Mouse (Mus musculus) embryo, embryonic 10.5 days (tissue): ENCODE results near the gene Grik5.
"Not testable (repeated sequence)": the region's sequence is repeated elsewhere in the genome, so short reads cannot be mapped to it uniquely, and the experiment has no call there.

Source experiments
- DNase-seq: peaks from one replicate; pipeline ENCODE4 v3.0.0-alpha.2; 2015; ENCODE audit warnings: low spot score

The Grik5 gene

DNA sequence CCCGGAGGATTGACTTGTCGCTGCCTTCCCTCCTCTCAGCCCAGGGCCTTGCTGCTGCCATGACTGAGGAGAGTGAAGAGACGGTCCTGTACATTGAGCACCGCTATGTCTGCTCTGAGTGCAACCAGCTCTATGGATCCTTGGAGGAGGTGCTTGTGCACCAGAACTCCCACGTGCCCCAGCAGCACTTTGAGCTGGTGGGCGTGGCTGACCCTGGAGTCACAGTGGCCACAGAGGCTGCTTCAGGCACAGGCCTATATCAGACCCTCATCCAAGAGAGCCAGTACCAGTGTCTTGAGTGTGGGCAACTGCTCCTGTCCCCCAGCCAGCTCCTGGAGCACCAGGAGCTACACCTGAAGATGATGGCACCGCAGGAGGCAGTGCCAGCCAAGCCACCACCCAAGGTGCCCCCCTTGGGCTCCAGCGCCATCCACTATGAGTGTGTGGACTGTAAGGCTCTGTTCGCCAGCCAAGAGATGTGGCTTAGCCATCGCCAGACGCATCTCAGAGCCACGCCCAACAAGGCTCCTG lies 7.4 kb upstream of the Grik5 start:
- DNase-seq, result no peak

DNA sequence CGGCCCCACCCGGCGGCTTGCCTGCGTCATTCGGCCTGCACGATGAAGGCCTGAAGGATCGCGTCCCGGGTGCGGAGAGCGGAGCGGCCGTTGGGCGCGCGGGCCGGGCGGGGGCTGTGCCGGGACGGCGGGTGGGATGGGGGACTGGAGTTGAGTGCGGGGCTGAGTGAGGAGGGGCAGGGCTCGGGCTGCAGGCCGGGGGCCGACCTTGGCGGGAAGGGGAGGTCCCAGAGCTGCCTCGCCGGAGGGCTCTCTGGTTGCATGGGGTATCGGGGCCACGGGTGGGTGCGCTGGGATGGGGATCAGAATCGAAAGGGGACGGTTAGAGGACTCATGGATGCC lies 5.2 kb upstream of the Grik5 start:
- no peak for DNase-seq

DNA sequence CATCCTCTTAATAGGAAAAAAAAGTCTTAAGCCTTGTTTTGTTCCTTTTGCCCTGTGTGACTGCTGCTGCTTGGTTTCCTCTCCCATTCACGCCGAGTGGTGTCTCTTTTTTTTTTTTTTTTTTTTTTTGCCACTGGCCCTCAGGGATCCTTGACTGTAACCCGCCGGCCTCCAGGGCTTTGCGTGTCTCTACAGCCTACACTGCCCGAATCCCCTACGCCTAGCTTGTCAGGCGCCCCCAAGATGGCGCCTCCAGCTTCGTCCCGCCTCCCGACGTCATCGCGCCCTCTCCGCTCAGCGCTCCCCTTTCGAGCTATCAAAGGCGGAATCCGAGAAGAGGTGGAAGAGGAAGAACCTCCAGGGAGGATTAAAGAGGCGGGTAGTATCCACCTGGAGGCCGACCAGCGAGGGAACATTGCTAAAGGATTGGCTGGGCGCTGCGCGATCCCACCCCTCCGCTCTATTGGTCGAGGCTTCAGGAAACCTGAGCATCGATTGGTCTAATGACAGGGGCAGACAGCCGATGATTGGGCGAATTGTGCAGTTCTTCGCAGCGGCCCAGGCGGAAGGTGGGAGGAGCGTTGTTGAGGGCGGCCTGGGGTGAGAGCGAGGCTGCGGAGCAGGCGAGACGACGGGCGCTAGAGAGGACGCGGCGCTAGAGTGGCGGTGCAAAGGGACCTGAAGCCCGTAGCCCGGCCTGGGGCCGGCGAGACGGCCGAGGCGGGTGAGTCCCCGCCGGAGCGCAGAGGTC lies 4.7 kb upstream of the Grik5 start:
- peak; percentile 99 for DNase-seq

DNA sequence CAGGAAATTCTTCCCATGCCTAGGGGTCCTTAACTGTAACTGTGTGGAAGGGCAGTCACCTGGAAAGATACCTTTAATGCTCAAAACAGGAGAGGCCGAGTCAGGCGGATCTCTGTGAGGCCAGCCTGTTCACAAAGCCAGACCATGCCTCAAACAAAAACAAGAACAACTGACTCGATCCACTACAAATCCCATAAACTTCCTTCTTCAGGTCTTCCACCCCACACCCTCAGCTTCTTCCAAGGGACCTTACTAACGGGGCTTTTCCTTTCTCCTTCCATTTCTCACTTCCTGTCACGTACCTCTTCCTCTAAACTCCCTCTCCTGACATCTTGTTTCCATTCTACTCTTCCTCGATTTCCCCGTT lies 4.1 kb upstream of the Grik5 start:
- no peak for DNase-seq

DNA sequence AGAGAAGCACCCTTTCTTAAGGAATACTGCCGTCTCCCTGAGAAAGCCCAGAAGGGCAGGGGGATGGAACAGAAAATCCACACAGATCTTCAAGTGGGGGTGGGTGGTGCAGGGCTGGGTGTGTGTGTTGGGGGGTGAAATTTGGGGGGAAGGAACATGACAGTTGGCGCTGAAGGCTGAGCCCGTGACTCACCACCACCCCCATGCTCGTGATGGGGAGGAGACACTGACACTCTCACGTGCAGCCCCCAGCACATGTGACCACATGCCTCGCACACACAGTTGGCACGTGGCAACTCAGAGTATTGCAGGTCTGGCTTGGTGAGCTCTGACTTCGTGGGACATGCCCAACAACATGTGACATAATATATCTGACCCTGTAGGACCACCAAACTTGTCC lies 1.8 kb upstream of the Grik5 start:
- DNase-seq, result no peak

DNA sequence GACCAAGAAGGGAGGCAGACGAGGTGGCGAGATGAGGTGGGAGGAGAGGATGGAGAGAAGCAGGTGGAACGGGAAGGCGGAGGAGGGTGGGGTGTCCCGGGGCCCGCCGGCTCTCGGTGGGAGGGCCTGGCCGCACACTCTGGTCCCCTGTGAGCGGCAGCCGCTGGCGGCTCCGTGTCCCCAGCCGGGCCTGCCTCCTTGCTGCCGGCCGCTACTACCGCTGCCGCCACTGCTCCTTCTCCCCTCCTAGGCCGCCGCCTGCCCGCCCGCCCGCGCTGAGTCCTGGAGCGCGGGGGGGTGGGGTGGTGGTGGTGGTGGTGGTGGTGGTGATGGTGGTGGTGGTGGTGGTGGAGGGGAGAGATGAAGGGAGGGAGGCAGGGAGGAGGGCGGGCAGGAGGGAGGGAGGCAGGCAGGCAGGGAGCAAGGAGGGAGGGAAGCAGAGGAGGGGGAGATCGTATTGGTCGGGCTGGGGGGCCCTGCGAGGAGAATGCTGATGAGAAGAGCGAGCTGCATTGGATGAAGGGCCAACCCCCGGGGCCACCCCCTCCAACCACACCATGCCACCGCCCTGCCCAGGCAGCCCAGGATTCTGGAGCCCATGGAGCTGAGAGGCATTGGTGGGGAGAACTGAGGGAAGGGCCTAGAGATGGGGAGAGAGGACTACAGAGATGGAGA lies 707 bp upstream of the Grik5 start:
- DNase-seq, result peak; percentile 75

DNA sequence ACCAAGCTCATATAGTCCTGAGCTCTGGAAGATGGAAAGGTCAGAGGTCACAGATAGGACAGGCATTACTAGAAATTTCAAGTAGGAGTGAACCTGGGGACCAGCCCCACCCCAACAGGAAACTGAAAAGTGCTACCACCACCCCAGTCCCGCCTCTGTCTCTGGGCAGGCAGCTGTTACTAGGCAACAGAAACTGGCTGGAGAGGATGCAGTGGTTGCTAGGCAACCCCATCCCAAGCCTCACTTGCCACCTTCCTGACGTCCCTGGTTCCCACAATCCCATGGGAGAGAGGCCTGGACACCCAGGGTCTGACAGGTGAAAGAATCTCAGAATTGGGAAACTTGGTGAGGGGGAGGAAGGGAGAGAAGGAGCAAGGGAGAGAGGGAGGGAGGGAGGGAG lies 3.4 kb downstream of the Grik5 start:
- DNase-seq, result peak; percentile 69

DNA sequence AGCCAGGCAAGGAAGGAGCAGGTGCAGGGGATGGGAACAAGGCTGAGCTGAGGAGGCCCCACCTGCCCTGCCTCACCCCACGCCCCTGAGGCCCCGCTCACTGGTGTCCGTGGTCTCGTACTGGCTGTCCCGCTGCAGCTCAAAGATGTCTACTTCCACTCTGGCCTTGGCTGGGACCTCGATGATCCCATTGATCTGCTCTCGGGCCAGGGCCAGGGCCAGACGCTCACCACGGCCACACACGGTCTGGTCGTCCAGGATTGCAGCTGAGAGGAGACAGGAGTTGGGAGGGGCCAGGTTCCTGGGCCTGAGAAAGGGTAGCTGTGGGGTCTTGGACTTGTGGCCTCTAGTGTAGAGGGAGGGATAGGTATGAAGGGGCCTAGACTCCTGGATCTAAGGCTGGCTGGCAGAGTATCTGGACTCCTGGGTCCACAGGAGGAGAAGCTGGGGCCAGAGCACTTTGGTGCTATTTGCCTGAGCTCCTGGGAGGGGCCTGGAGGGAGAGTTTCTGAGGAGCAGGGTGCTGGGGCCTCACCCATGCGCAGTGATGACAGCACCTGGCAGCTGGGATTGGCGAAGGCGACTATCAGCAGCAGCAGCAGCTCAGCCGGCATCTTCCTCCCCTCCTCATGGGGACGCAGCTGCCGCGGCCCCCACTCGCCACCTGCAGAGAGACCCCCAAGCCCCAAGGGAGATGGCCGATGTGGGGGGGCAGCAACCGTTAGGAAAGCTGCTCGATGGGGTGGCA lies 4.1 kb downstream of the Grik5 start:
- no peak for DNase-seq

DNA sequence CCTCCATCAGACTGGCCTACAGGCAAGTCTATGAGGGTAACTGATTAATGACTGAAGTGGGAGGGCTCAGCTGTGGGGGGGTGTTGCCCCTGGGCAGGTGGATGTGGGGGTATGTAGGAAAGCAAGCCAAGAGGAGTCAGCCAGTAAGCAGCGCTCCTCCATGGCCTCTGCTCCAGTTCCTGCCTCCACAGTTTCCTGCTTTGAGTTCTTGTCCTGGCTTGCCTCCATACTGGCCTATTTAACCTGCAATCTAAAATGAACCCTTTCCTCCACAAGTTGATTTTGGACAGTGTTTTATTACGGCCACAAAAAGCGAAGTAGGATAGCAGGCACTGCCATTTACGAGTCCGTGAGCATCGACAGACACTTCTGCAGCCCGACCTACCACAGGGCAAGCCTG lies 4.8 kb downstream of the Grik5 start:
- DNase-seq, result no peak

DNA sequence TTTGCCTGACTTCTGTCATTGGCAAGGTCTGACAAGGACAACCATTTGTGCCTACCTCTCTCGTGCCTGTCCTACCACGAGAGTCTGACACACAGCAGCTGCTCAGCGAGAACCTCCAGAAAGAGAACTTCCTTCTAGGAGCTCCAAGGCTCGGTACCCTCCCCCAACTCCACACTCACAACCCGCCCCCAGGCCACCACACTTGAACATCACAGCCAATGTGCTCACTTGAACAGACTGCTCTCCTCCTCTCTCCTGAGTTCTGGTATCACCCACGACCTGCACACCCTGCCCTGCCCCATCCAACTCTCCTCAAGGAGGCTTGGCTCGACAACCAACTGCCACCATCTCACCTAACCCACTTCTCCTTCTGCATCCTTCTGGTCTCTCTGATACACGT lies 8.2 kb downstream of the Grik5 start:
- no peak for DNase-seq

DNA sequence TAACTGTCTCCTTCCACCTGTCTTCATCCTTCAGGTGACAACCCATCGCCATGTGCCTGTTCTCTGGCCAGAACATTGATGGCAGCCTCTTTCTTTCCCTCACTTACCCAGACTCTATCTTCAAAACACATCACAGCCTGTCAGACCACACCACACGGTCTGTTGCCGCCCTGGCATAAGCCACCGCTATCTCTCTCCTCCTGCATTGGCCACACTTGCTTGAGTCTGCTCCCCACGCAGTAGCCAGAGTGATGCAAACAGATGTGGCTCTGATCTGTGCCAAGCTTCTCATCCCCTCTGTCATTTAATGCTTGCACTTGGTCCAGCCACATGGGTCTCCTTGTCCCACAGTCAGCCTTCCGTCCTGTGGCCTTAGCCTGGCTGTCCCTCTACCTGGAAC lies 8.8 kb downstream of the Grik5 start:
- DNase-seq, result no peak

DNA sequence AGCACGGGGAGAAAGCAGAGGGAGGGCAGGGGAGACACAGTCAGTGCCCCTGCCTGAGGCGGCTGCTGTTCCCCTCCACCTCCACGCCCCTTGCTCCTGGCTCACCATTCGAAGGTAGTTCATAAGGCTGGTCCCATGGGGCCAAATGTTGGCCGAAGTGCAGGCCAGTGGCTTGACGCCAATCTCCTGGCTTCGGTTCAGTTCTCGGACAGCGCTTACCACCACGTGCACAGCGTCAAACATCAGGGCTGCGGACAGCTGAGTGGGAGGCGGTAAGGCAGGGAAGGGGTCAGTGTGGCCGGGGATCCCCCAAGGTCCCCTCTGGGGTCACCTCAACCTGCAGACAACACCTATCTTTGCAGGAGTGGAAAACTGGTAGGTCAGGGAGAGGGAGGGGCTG lies 13.3 kb downstream of the Grik5 start:
- no peak for DNase-seq

DNA sequence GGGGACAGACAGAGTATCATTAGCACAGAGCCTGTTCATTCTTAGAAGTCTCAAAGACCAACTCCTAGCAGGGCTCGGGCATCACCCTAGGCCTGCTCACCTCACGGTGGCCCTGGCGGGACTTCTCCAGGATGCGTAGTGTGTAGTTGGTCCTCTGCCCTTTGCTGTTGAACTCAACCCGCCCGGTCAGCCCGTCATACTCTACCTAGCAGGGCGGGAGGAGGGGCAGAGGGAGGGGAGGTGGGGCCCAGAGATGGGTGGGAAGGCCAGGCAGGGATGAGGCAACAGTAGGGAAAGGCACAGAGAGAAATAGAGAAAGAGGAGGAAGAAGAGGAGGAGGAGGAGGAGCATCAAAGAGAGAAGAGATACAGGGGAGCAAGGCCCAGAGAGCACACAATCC lies 13.8 kb downstream of the Grik5 start:
- DNase-seq, result no peak

DNA sequence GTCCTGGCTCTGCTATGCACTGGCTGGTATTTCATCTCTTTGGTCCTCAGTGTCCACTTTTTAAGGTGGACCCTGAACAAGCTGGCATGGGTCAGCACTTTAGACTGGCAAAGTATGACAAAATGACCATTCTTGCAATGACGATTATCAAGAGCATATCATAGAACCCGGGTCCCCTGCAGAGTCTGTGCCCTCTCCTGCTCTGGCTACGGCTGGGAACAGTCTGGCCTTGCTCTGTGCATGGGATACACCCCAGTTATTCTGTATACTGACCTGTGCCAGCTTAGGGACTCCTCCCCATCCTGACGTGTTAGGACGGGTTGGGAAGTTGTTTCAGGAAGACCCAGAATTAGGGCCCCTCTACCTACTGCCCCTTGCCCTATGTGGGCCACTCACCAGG lies 14.3 kb downstream of the Grik5 start:
- DNase-seq, result no peak

DNA sequence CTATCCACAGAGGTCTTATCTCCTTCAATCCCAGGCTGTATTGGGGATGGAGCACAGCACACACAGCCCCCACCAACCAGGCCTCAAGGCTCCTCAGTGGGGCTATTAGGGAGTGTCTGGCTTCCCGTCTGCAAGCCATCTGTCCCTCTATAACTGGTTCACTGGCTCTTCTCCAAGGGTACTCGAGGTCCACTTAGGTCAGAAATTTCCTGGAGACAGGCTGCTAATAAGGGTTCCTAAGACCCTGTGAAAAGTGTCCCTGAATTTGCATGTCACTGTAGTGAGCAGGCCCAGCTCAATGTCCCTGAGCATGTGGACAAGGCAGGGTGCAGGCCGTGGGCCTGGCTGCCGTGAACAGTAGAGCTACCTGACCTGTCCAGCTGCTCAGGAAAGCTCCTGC lies 15.2 kb downstream of the Grik5 start:
- no peak for DNase-seq

DNA sequence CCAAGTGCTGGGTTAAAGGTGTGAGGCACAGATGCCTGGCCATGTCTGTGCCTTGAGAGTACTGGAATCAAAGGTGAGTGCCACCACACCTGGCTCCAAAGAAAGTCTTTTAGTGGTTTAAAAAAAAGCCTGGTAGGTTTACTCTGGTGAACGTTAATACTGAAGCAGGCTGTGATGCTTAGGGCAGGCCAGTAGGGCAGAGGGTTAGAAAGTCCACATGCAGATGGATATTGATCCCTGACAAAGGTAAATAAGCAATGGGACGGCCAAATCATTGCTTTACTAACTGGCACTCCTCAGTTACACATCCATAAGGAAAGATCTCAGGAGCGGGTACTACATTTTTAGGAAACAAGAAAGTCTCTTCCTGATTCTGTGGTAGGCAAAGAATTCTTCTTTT lies 19.6 kb downstream of the Grik5 start:
- DNase-seq, result no peak

DNA sequence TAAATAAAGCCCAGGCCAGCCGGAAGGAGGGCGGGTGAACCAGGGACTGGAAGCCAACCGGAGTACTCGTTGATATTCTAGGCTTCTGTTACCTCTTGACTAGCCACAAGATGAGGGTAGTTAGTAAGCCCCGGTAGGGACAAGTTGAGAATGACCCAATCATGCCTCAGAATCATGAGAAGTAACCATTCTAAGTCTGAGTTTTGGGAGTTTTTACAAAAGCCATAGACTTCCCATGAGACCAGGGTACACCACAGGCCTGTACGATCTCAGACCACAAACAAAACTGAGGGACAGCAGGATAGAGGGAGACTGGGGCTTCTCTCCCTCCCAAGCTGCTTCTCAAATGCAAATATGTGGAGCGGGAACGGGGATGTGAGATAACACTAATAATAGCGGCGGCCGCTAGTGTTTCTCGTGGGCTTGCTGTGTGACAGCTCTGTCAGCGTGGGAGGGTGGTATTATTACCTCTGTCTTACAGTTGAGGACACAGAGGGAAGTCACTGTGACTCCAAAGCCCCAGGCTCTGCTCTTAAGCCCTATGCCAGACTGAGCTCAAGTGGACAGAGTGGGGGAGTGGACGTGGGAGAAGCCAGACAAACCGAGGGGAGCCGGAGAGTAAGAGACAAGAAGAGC lies 22.7 kb downstream of the Grik5 start:
- no peak for DNase-seq

DNA sequence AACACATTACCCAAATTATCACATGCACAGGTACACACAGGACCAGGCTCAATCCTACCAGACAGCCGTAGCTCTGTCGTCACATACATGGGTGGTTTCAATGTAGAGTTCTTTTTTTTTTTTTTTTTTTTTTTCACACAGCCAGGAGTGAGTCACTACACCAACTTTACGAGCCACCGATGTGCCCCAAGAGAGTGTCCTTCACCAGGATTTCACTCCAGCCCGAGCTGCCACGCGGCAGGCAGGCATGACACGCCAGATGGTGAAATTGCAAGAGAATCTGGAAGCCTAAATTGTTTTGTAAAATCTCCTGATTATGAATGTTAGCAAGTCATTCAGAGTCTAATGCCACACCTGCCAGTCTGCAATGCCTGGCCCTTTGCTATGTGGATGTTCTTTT lies 24.8 kb downstream of the Grik5 start:
- DNase-seq, result no peak

DNA sequence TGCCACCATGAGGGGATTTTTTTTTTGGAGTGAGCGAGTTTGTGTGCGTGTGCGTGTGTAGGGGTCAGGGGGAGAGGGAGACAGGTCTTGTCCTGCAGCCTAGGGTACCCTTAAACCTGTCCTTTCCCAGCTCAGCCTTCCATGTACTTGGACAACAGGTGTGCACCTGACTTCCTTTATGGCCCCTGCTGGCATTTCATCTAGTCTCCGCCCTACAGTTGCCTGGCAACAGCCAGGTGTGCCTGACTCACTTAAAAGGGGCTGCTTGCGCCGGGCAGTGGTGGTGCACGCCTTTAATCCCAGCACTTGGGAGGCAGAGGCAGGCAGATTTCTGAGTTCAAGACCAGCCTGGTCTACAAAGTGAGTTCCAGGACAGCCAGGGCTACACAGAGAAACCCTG lies 27.5 kb downstream of the Grik5 start:
- not testable (repeated sequence) for DNase-seq

DNA sequence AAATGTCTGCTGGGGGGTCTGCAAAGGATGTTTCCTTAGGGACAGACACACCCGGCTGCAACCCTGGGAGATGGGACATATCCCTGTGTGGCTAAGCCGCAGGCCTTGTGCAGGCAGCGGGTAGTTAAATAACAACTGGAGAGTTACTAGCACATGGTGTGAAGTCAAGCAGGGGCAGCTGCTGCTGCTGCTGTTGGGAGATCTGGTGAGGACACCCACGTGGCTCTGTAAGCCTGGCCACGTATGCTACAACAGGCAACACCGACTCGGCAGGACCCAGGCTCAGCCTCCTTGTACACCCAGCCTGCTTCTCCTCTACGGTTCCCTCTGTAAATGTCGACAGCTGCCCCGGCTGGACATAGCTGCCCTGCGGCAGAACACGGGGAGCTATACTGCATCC lies 30.2 kb downstream of the Grik5 start:
- no peak for DNase-seq

DNA sequence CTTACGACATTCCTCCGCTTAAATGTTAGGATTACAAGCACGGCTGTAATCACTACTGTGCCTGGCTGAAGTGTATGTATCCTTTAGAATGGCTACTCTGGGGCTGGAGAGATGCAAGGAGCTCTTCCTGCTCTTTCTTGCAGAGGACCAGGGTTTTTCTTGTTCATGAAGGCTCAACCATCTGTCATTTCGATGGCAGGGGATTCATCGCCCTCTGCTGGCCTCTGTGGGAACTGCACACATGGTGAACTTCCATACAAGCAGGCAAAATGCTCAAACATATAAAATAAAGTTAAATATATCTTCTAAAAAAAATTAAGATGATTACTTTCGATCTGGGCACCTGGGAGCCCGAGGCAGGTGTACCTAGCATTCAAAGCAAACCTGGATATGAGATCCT lies 36.2 kb downstream of the Grik5 start:
- DNase-seq, result peak; percentile 84

DNA sequence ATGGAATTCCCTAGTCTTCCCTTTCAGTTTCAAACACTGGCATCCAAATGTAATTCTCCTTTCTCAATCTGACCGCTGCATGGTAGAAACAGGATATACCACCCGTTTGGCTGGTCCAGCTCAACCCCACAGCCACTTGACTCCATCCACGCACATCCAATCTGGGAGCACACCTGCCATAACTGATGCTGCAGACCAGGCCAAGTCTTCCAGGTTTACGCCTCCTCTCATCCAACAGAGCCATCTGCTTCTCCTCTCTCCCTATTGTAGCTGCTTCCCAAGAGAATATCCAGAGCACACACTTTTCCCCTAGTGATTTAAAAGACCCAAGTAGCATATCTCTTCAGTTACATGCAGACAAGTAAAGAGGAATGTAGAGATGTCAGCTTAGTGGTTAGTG lies 37.4 kb downstream of the Grik5 start:
- no peak for DNase-seq

DNA sequence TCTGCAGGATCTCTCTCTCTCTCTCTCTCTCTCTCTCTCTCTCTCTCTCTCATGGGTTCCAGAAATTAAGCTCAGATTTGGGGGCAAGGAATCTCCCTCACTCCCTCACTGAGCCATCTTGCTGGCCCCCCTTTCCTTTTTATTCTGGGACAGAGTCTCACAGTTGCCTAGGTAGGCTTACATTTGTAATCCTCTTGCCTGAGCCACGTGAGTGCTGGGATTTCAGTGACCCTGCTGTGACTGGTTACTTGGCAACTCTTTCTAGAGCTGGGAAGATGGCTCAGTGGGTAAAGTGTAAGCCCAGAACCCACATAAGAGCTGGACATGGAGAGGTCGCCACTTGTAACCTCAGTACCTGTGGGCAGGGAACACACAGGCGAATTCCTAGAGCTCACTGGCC lies 40.6 kb downstream of the Grik5 start:
- no peak for DNase-seq
